Mouse (Mus musculus) B cell, adult 2 months (primary cell): ENCODE results near the gene Gm42674.

Experiments used
- DNase-seq, 2 experiments: peaks; one replicate each; pipeline ENCODE4 v3.0.0; 2022

Gene Gm42674

DNA sequence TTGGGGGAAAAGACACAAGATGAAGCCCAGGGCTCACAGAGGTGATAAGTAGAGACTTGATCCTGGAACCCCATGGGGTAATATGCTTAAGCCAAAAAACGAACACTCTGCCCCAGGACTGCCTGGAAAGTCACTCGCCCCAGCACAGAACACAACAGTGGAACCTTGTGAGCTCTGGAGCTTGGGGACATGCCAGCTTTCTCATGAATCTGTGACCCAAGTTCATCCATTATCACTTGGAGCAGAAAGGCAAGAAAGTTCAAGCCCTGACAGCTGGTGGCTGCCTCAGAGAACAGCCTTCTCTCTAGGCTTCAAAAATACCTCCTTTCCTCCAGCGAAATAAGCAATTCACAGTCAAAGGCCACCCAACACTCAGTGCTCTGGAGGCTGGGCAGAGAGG lies 2.3 kb upstream of the Gm42674 start:
- no peak for DNase-seq

DNA sequence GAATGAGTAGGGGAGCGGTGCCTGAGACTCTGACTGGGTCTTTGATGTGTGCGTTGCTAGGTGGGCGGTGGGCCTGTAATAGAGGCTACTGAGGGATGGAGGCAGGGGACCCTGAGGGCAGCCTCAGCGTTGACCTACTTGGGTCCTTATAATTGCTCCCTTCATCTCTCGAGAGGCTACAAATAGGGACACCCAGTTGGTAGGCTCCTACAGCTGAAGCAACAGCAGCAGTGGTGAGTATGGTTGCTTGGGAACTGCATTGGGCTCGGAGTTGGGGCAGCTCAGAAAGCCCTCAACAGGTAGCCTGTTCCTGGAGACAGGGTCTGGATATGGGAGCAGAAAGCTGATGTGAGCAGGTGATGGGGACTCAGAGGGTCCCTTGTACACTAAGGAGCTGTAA lies 1.7 kb upstream of the Gm42674 start:
- DNase-seq: no peak

GRCm38 (mm10) chr3:90600458-90601195 lies 1.1 kb upstream of the Gm42674 start:
- DNase-seq: no peak

DNA sequence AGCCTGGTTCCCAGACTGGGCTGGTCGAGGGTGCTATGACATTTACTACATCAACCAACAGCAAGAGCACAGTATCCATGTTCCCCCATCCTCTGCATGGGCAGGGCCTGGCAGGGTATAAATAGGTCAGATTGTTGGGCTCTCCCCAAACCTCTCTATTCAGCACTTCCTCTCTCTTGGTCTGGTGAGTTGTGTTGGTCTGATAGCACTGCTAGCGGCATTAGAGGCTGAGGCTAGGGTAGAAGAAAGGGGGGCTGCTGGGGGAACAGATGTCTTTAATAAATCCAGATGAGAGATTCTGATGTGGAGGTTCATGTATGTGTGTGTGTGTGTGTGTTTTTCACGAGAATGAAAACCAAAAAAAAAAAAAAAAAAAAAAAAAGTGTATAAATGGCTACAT lies 1.9 kb downstream of the Gm42674 start, which contains the start of gene S100a4:
Gene S100a4, plus strand, starts transcription at position 149 of the 400 bp plus-strand sequence.
- peak; percentile 58 to 63 for DNase-seq

DNA sequence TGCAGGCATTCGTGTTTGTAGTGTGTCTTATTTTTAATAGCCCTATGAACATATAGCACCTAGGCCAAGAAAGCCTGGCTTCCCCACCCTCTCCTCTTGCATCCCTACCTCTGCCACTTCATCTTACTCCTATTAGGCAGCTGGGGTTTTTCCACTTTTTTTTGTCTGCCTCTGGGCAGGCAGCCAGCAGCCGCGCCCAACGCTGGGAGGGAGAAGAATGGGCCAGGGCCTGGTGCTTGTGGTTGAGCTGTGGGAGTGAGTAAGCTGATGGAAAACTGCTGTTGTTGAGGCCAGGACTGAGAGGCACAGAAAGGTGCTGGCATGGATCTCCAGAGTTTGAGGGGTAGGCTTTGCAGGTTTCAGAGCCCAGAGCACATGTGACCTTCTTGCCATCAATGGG lies 2.7 kb downstream of the Gm42674 start:
- no peak for DNase-seq

- no peak for DNase-seq
Measured at GRCm38 (mm10) chr3:90605049-90605448, 3.3 kb downstream of the Gm42674 start.

- no peak for DNase-seq
Measured at GRCm38 (mm10) chr3:90605736-90606135, 4.0 kb downstream of the Gm42674 start.

- no peak for DNase-seq
Measured at GRCm38 (mm10) chr3:90606185-90606584, 4.5 kb downstream of the Gm42674 start.

DNA sequence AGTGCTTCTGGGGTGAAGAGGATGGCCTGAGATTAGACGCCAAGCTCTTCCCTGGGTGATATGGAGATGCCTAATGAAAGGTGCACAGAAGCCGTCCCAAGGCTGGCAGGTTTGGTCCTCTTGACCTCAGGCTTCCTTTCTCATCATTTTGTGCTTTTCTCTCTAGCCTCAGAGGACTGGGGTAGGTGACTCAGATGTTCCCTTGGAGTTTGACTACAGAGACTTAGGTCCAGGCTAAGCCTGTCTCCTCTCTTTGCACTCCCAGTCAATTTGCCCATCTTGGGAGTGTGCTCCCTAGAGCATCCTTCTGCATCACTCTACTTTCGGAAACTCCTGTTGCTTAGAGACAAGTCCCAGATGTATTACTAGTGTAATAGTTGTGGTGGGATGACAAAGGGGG lies 5.7 kb downstream of the Gm42674 start:
- no peak for DNase-seq

GRCm38 (mm10) chr3:90608223-90608622 lies 6.5 kb downstream of the Gm42674 start, which contains the start of gene S100a5:
S100a5 (plus strand) TSS chr3:90608523.
- DNase-seq: no peak

GRCm38 (mm10) chr3:90609102-90609501 lies 7.4 kb downstream of the Gm42674 start:
- DNase-seq: peak; percentile 26 to 32

- DNase-seq: no peak
Measured at GRCm38 (mm10) chr3:90611494-90611893, 9.8 kb downstream of the Gm42674 start.

- DNase-seq: peak; percentile 45 to 54
Measured at GRCm38 (mm10) chr3:90612061-90612460, 10.4 kb downstream of the Gm42674 start.

DNA sequence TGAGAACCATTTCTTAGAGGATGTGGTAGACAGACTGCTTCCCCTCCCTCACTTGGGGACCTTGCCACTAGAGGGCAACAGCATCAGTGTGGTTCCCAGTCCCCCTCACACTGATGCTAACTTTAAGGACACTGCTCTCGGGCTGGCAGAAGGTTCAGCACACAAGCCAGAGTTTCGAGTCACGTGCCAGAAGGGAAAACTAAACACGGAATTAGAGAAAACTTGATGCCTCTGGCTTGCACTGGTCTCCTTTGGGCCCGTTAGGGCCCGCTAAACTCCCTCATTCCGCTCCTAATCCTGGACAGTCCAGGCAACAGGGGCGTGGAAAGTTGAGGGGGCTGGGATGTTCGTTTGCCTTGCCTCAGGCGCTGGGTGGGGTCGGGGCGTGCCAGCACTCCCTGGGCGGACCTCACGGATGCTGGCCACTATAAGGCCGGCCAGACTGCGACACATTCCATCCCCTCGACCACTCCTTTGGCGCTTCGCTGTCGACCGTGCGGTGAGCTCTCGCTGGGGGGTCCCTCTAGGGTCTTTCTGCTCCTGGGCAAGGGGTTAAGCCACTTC lies 11.1 kb downstream of the Gm42674 start, which contains the start of gene S100a6:
Gene S100a6, plus strand, starts transcription at position 155 of the 564 bp plus-strand sequence.
- peak; percentile 77 to 84 for DNase-seq

DNA sequence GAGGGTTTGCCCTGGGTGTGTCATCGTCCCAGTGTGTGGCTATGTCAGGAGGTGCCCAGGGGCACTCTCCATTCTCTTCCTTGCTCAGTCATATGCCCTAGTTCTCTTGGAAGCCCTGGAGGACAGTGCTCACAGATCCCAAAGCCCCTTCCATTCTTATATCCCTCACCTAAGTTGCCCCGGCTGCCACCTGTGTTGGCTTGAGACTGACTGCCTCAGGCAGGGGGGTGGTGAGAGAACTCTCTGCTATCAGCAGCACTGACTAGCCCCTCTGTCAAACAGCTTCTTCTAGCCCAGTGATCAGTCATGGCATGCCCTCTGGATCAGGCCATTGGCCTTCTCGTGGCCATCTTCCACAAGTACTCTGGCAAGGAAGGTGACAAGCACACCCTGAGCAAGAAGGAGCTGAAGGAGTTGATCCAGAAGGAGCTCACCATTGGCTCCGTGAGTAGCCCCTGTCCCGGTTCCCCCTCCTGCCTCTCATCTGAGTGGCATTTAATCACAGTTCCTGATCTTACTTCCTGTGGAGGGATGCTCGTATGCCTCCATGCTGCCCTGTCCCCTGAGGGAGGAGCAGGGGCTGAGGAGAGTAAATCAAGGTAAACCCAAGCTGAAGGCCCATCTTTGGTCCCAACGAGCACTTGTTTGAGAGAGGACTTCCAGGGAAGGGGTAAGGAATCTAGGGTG lies 11.9 kb downstream of the Gm42674 start:
- DNase-seq: peak; percentile 28 to 35

- no peak for DNase-seq
Measured at GRCm38 (mm10) chr3:90614148-90614530, 12.4 kb downstream of the Gm42674 start.

- no peak for DNase-seq
Measured at GRCm38 (mm10) chr3:90614611-90615251, 13.0 kb downstream of the Gm42674 start.

- peak; percentile 82 to 87 for DNase-seq
Measured at GRCm38 (mm10) chr3:90615415-90615814, 13.7 kb downstream of the Gm42674 start.

DNA sequence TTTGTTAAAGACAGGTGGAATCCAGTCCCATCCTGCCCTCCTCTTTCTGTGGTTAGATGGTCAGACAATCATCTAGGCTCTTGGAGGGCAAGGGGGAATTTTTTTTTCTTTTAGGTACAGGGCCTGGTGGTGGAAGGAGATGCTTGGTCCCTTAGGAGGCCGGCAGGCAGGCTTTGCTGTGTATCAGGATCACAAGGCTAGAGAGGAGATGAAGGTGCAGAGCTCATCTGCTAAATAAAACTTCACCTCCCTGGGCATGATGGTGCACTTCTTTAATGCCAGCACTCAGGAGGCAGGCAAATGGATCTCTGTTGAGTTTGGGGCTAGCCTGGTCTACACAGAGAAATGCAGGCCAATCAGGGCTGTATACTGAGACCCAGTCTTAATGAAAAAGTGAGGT lies 14.2 kb downstream of the Gm42674 start:
- no peak for DNase-seq

DNA sequence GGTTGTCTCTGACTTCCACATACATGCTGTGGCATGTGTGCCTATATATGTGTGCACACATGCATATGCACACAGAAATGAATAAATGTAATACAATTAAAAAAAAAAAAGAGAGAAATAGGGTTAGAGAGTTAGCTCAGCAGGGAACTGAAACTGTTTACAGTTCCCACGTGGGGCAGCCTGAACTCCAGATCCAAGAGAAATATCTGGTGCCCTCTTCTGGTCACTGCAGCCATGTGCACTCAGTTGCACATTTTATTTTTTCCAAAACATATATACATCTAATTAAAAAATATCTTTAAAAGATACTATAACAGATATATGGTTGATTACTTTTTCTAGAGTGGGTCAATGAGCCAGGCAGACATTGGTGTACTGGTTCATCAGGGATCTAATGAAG lies 15.9 kb downstream of the Gm42674 start:
- DNase-seq: peak; percentile 53 to 63

- no peak for DNase-seq
Measured at GRCm38 (mm10) chr3:90621552-90621951, 19.8 kb downstream of the Gm42674 start.

- peak; percentile 33 to 41 for DNase-seq
Measured at GRCm38 (mm10) chr3:90623435-90624071, 21.8 kb downstream of the Gm42674 start.

DNA sequence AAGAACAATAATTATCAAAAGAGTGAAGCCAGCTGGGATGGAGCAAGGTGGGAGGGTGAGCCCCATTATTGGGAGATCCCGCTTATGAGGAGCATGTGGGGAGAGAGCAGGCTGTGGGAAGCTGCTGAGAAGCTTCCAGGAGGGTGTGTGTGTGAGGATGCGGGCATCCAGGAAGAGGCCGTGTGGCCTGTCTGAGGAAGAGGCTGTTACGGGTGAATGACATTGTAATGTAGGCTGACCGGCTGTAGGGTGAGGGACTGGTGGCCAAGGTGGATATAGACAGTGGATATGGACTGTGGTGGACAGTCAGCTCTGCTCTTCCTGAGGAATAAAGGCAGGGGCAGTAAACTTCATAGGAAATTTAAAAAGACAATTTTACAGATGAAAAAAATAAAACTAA lies 23.8 kb downstream of the Gm42674 start:
- DNase-seq: no peak
